8 mouse cellular contexts compared by ENCODE assay signal in genomic region chr11:44471337-44471995, GRCm38 (mm10). TPM values are rescaled to one million over a fixed set of nuclear protein-coding genes. Genes with fewer than 3 reads are reported as not detected.
DNase-seq lines count a peak whose midpoint lies in the region; ATAC-seq and TF ChIP-seq lines count a peak whose summit lies in the region.

No protein-coding gene starts in this region.

- H3K9ac ChIP-seq in forebrain, embryonic 11.5 days (ENCODE audit: low read length) = peak overlapping the region; percentile 90
- peak overlapping the region; percentile 83 for H3K9ac ChIP-seq in hindbrain, postnatal 0 days (replicated peaks; ENCODE audit: low read length)
- H3K9ac ChIP-seq in liver, embryonic 14.5 days (replicated peaks) = peak overlapping the region; percentile 97
- peak overlapping the region; percentile 94 for H3K9ac ChIP-seq in stomach, embryonic 16.5 days (ENCODE audit: low read length)

- DNase-seq in cerebellum, adult 18-20 months = peak; percentile 4 to 17
- no peak for DNase-seq in cerebellum, postnatal 4 days (ENCODE audit: low spot score in 2 of 2)
- DNase-seq in MN1 (ENCODE audit: low spot score) = peak; percentile 20
- no peak for DNase-seq in forebrain, embryonic 11.5 days (ENCODE audit: low spot score)
- DNase-seq in hindbrain, postnatal 0 days (ENCODE audit: low spot score) = peak; percentile 7
- no peak for DNase-seq in liver, embryonic 14.5 days (ENCODE audit: low read depth in 3 of 3, low spot score in 3 of 3)
- DNase-seq in frontal cortex, postnatal 14 days (ENCODE audit: low spot score in 2 of 2) = no peak

- 26% methylated on average over 4 of the region's 4 CpGs for WGBS in forebrain, embryonic 11.5 days
- WGBS in hindbrain, postnatal 0 days = 18% methylated on average over 4 of the region's 4 CpGs
- 10% methylated on average over 4 of the region's 4 CpGs for WGBS in liver, embryonic 14.5 days (ENCODE audit: insufficient replicate concordance)
- 10% methylated on average over 4 of the region's 4 CpGs for WGBS in stomach, embryonic 16.5 days

- H3K4me3 ChIP-seq in forebrain, embryonic 11.5 days (ENCODE audit: low read depth, low read length) = peak overlapping the region; percentile 92
- H3K4me3 ChIP-seq in hindbrain, postnatal 0 days (ENCODE audit: low read length) = peak overlapping the region; percentile 90
- H3K4me3 ChIP-seq in liver, embryonic 14.5 days (ENCODE audit: insufficient read depth in 1 of 2, low read depth in 2 of 2, low read length in 2 of 2) = peak overlapping the region; percentile 72 to 87
- H3K4me3 ChIP-seq in stomach, embryonic 16.5 days (replicated peaks; ENCODE audit: low read length) = peak overlapping the region; percentile 90

- no peaks in the 10 kb centered on the region for H3K9me3 ChIP-seq in forebrain, embryonic 11.5 days (ENCODE audit: control insufficient read depth, low read length)
- H3K9me3 ChIP-seq in hindbrain, postnatal 0 days (ENCODE audit: low read length) = no peaks in the 10 kb centered on the region
- H3K9me3 ChIP-seq in liver, embryonic 14.5 days (ENCODE audit: control insufficient read depth, low read length) = no peaks in the 10 kb centered on the region
- H3K9me3 ChIP-seq in stomach, embryonic 16.5 days (replicated peaks; ENCODE audit: control insufficient read depth, low read length) = no peaks in the 10 kb centered on the region

- H3K27me3 ChIP-seq in forebrain, embryonic 11.5 days (ENCODE audit: control insufficient read depth, insufficient read depth, low read length) = no peaks in the 10 kb centered on the region
- H3K27me3 ChIP-seq in hindbrain, postnatal 0 days (ENCODE audit: insufficient read depth, low read length) = no peaks in the 10 kb centered on the region
- H3K27me3 ChIP-seq in liver, embryonic 14.5 days (ENCODE audit: control insufficient read depth, insufficient read depth, low read length) = no peaks in the 10 kb centered on the region
- H3K27me3 ChIP-seq in stomach, embryonic 16.5 days (ENCODE audit: control insufficient read depth, insufficient read depth, low read length) = no peaks in the 10 kb centered on the region

- TF ChIP-seq CTCF in hindbrain, postnatal 0 days (IDR thresholded peaks at IDR 0.05; ENCODE audit: low read depth) = no peak
- TF ChIP-seq CTCF in liver, embryonic 14.5 days (IDR thresholded peaks at IDR 0.05; ENCODE audit: low read depth) = no peak

- H3K27ac ChIP-seq in forebrain, embryonic 11.5 days (ENCODE audit: low read depth, low read length) = peak overlapping the region; percentile 79; the same call in 1 of the 2 replicates
- H3K27ac ChIP-seq in hindbrain, postnatal 0 days = peak overlapping the region; percentile 89
- peak overlapping the region; percentile 97 for H3K27ac ChIP-seq in liver, embryonic 14.5 days
- peak overlapping the region; percentile 96 for H3K27ac ChIP-seq in stomach, embryonic 16.5 days (ENCODE audit: low read length)

- H3K36me3 ChIP-seq in forebrain, embryonic 11.5 days (ENCODE audit: control insufficient read depth, insufficient read depth, low read length) = no peaks in the 10 kb centered on the region
- no peaks in the 10 kb centered on the region for H3K36me3 ChIP-seq in hindbrain, postnatal 0 days (ENCODE audit: insufficient read depth, low read length)
- H3K36me3 ChIP-seq in liver, embryonic 14.5 days (replicated peaks; ENCODE audit: control insufficient read depth, insufficient read depth, low read depth) = peaks cover 3% of the 10 kb centered on the region; the same call in 1 of the 2 replicates
- no peaks in the 10 kb centered on the region for H3K36me3 ChIP-seq in stomach, embryonic 16.5 days (ENCODE audit: control insufficient read depth, insufficient read depth, low read length)

- ATAC-seq in forebrain, embryonic 11.5 days (replicated peaks; ENCODE audit: low FRiP score) = no peak
- ATAC-seq in hindbrain, postnatal 0 days = no peak
- no peak for ATAC-seq in liver, embryonic 14.5 days (ENCODE audit: insufficient read depth)
- ATAC-seq in stomach, embryonic 16.5 days (ENCODE audit: insufficient read depth, low FRiP score) = no peak

- H3K4me1 ChIP-seq in forebrain, embryonic 11.5 days (replicated peaks; ENCODE audit: control insufficient read depth, insufficient read depth, low read length) = 0 out of 2 replicates have a peak, but pooled peaks cover 3% of the 10 kb centered on the region
- H3K4me1 ChIP-seq in hindbrain, postnatal 0 days (ENCODE audit: insufficient read depth, low read length) = no peaks in the 10 kb centered on the region
- peaks cover 34 to 40% of the 10 kb centered on the region in 2 experiments for H3K4me1 ChIP-seq in liver, embryonic 14.5 days (replicated peaks; ENCODE audit: control insufficient read depth in 2 of 2, insufficient read depth in 2 of 2, low read length in 1 of 2)
- H3K4me1 ChIP-seq in stomach, embryonic 16.5 days (ENCODE audit: control insufficient read depth, insufficient read depth, low read length) = peaks cover 12% of the 10 kb centered on the region

- TF ChIP-seq EP300 in liver, embryonic 14.5 days (IDR thresholded peaks at IDR 0.05; ENCODE audit: low read depth) = no peak

- H3K4me2 ChIP-seq in forebrain, embryonic 11.5 days (ENCODE audit: low read depth, low read length, severe bottlenecking) = peak overlapping the region; percentile 54
- peak overlapping the region; percentile 89 for H3K4me2 ChIP-seq in hindbrain, postnatal 0 days (ENCODE audit: low read depth, low read length)
- peak overlapping the region; percentile 98 for H3K4me2 ChIP-seq in liver, embryonic 14.5 days (ENCODE audit: low read depth)
- H3K4me2 ChIP-seq in stomach, embryonic 16.5 days (ENCODE audit: low read depth, low read length) = peak overlapping the region; percentile 90

RNA-seq across cellular contexts. Expression of gene Ublcp1, which starts 1.2 kb away (rescaled TPM):
- polyA plus RNA-seq in forebrain, embryonic 11.5 days (2014; fragmentation: Nextera tagmentation; extraction: Ambion mirVana) = 66.0 and 68.3 TPM in 2 replicates
- 19.9 and 23.6 TPM in 2 replicates for total RNA-seq in hindbrain, postnatal 0 days (2014; rRNA removed)
- 48.8 and 50.4 TPM in 2 replicates for polyA plus RNA-seq in hindbrain, postnatal 0 days (2015; fragmentation: Nextera tagmentation; extraction: Ambion mirVana)
- polyA plus RNA-seq in liver, embryonic 14.5 days (2012; rRNA removed) = 17.2 and 30.4 TPM in 2 replicates
- 46.6 and 49.1 TPM in 2 replicates for polyA plus RNA-seq in liver, embryonic 14.5 days (2014; fragmentation: Nextera tagmentation; extraction: Ambion mirVana)
- polyA plus RNA-seq in stomach, embryonic 16.5 days (2015; fragmentation: Nextera tagmentation; extraction: Ambion mirVana) = 51.9 and 53.2 TPM in 2 replicates

RNA-seq across cellular contexts. Expression of gene Rnf145, which starts 47.3 kb away (rescaled TPM):
- 123 and 124 TPM in 2 replicates for polyA plus RNA-seq in forebrain, embryonic 11.5 days (2014; fragmentation: Nextera tagmentation; extraction: Ambion mirVana)
- 108 and 122 TPM in 2 replicates for total RNA-seq in hindbrain, postnatal 0 days (2014; rRNA removed)
- polyA plus RNA-seq in hindbrain, postnatal 0 days (2015; fragmentation: Nextera tagmentation; extraction: Ambion mirVana) = 91.8 and 92.9 TPM in 2 replicates
- 40.8 and 45.8 TPM in 2 replicates for polyA plus RNA-seq in liver, embryonic 14.5 days (2012; rRNA removed)
- 49.0 and 54.7 TPM in 2 replicates for polyA plus RNA-seq in liver, embryonic 14.5 days (2014; fragmentation: Nextera tagmentation; extraction: Ambion mirVana)
- 43.1 and 44.3 TPM in 2 replicates for polyA plus RNA-seq in stomach, embryonic 16.5 days (2015; fragmentation: Nextera tagmentation; extraction: Ambion mirVana)

Comparison
In these comparisons a context has a peak if more than half of its experiments do, and no peak if none do; other contexts are left out.
1. DNase-seq: peak in cerebellum, adult 18-20 months (2 of 2), MN1 (single experiment) and hindbrain, postnatal 0 days (single experiment); none in cerebellum, postnatal 4 days (0 of 2), forebrain, embryonic 11.5 days (single experiment), liver, embryonic 14.5 days (0 of 3) and frontal cortex, postnatal 14 days (0 of 2).
2. Peak in every context shown above with its lines, with median percentiles within 50 percentile points of each other: H3K27ac ChIP-seq, H3K4me2 ChIP-seq, H3K4me3 ChIP-seq and H3K9ac ChIP-seq.